Mouse (Mus musculus): ENCODE results near the gene Srpk3. TPM values are rescaled to one million over a fixed set of nuclear protein-coding genes. Genes with fewer than 3 reads are reported as not detected.

Gene Srpk3
- polyA plus RNA-seq, 1 experiment from 2014 or later: 4.8 TPM

- H3K36me3 ChIP-seq: peaks cover 9% of the 10 kb centered on the region
- H3K27ac ChIP-seq (replicated peaks): no peak overlapping the region
- 71% methylated on average over 10 of the region's 10 CpGs for WGBS
- no peaks in the 10 kb centered on the region for H3K9me3 ChIP-seq (replicated peaks)
- 0 out of 2 replicates have a peak, but pooled peaks have one; percentile 8 for ATAC-seq (ENCODE audit: low FRiP score)
- H3K4me2 ChIP-seq: no peak overlapping the region
- 0 out of 2 replicates have a peak, but pooled peaks cover 2% of the 10 kb centered on the region for H3K4me1 ChIP-seq
- H3K4me3 ChIP-seq (replicated peaks): no peak overlapping the region
- no peak overlapping the region for H3K9ac ChIP-seq (replicated peaks)
- H3K27me3 ChIP-seq (replicated peaks): no peaks in the 10 kb centered on the region
These were observed 738 bp downstream of the Srpk3 start for GRCm38 (mm10) chrX:73774802-73775483.

- H3K27ac ChIP-seq (replicated peaks): no peak overlapping the region
- H3K4me1 ChIP-seq: peaks cover 17% of the 10 kb centered on the region
- H3K4me2 ChIP-seq: no peak overlapping the region
- 93% methylated on average over 3 of the region's 3 CpGs for WGBS
- no peak for ATAC-seq (ENCODE audit: low FRiP score)
- H3K27me3 ChIP-seq (replicated peaks): no peaks in the 10 kb centered on the region
- H3K36me3 ChIP-seq: peaks cover 19% of the 10 kb centered on the region
- no peak overlapping the region for H3K9ac ChIP-seq (replicated peaks)
- no peaks in the 10 kb centered on the region for H3K9me3 ChIP-seq (replicated peaks)
- no peak overlapping the region for H3K4me3 ChIP-seq (replicated peaks)
These were observed 8.0 kb downstream of the Srpk3 start for GRCm38 (mm10) chrX:73782227-73782626.

- H3K4me2 ChIP-seq: peak overlapping the region; percentile 67
- H3K9me3 ChIP-seq (replicated peaks): no peaks in the 10 kb centered on the region
- peaks cover 33% of the 10 kb centered on the region for H3K4me1 ChIP-seq
- H3K27ac ChIP-seq (replicated peaks): peak overlapping the region; percentile 92
- H3K9ac ChIP-seq (replicated peaks): peak overlapping the region; percentile 59
- H3K27me3 ChIP-seq (replicated peaks): no peaks in the 10 kb centered on the region
- no peak for ATAC-seq (ENCODE audit: low FRiP score)
- peak overlapping the region; percentile 58 for H3K4me3 ChIP-seq (replicated peaks)
- H3K36me3 ChIP-seq: peaks cover 14% of the 10 kb centered on the region
These were observed 11.5 kb downstream of the Srpk3 start for GRCm38 (mm10) chrX:73785666-73786065.

DNA sequence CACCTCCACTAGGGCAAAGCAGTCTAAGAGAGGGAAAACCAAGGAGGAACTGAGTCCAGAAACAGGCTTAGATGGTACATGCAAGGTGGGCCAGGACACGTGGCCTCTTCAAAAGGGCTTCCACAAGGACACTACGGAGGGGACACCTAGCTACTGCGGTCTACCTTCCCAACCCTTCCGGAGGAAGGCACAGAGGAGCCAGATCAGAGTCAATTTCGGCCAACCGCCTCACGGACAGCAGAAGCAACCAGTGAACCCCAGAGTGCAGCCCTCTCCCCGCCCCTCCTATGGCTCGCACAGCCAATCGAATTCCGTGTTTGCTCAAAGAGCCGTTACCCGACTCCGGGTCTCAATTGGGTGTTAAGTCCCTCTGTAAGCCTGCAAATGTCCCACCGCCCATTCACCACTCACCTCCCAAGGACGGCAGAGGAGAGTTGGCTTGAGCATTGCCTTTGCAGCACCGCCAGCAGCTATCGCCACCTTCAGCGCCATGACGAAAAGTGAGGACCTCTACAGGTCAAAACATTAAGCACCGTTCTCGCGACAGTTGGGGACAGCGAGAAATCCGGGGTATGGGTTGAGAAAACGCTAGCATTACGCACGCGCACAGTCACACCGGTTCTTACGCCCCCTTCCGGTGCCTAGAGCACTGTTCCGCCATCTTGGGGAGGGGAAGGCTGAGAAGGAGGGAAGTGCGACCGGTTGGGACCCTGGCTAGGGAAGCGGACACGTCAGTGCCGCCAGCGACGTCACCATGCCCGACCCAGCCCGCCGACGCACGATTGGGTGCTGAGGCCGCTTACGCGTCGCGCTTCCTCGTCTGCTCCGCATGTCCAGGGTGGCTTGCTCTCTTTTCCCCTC, 12.4 kb downstream of the Srpk3 start, which contains the start of the genes Idh3g and Ssr4:
TSS of gene Idh3g (minus strand) at position 534 of the 861 bp plus-strand sequence.
TSS of gene Ssr4 (plus strand) at position 665 of the 861 bp plus-strand sequence.
- Histone ChIP-seq H3K27ac (replicated peaks) (peak within 1 kb of the TSS; percentile 92), H3K27me3 (replicated peaks) (no peaks in the 10 kb centered on the region), H3K9me3 (replicated peaks) (no peaks in the 10 kb centered on the region), H3K9ac (replicated peaks) (peak within 1 kb of the TSS; percentile 75), H3K4me2 (peak within 1 kb of the TSS; percentile 67), H3K36me3 (peaks cover 15% of the 10 kb centered on the region), H3K4me3 (replicated peaks) (peak within 1 kb of the TSS; percentile 58), H3K4me1 (peaks cover 33% of the 10 kb centered on the region)
- WGBS: 18% methylated on average over 42 of the region's 52 CpGs
- ATAC-seq (ENCODE audit: low FRiP score): peak; percentile 97

DNA sequence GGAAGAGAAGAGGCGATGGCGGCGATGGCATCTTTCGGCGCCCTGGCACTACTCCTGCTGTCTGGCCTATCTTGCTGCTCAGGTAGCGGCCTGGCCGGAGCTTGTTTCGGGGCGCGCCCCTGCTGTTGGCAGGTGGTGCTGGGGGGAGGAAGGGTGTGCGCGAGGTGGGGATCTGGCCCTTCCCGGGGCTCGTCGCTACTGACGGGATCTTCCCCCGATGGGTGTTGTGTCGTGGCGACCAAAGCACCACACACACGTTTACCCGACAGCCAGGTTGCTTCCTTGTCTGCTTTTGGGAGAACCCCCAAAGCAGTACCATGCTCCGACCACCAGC, 13.0 kb downstream of the Srpk3 start:
- Histone ChIP-seq H3K36me3 (peaks cover 15% of the 10 kb centered on the region), H3K4me2 (peak overlapping the region; percentile 60), H3K9ac (replicated peaks) (peak overlapping the region; percentile 75), H3K4me3 (replicated peaks) (peak overlapping the region; percentile 58), H3K4me1 (peaks cover 33% of the 10 kb centered on the region), H3K27me3 (replicated peaks) (no peaks in the 10 kb centered on the region), H3K9me3 (replicated peaks) (no peaks in the 10 kb centered on the region), H3K27ac (replicated peaks) (peak overlapping the region; percentile 92)
- 22% methylated on average over 18 of the region's 22 CpGs for WGBS
- ATAC-seq (ENCODE audit: low FRiP score): peak; percentile 29

DNA sequence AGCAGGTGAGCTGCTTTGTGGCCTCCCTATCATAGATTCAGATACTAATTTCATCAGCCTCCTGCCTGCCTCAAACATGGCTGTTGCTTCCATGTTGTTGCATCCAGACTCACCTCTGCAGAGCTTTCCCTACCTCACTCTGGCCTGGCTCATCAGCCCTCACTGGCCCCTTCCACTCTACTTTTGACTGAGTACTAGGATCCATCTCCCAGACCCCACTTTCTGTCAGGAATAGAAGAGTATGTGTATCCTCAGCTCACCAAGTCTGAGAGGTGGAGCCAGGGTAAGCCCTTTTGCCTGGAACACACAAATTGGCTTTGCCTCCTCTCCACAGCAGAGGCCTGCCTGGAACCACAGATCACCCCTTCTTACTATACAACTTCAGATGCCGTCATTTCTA, 14.3 kb downstream of the Srpk3 start:
- peaks cover 15% of the 10 kb centered on the region for H3K36me3 ChIP-seq
- peaks cover 33% of the 10 kb centered on the region for H3K4me1 ChIP-seq
- WGBS: 96% methylated on average over 1 of the region's 1 CpGs
- no peaks in the 10 kb centered on the region for H3K27me3 ChIP-seq (replicated peaks)
- H3K27ac ChIP-seq (replicated peaks): no peak overlapping the region
- 0 out of 2 replicates have a peak overlapping the region, but pooled peaks have one; percentile 75 for H3K9ac ChIP-seq (replicated peaks)
- no peak overlapping the region for H3K4me3 ChIP-seq (replicated peaks)
- peak overlapping the region; percentile 60 for H3K4me2 ChIP-seq
- H3K9me3 ChIP-seq (replicated peaks): no peaks in the 10 kb centered on the region
- ATAC-seq (ENCODE audit: low FRiP score): no peak

DNA sequence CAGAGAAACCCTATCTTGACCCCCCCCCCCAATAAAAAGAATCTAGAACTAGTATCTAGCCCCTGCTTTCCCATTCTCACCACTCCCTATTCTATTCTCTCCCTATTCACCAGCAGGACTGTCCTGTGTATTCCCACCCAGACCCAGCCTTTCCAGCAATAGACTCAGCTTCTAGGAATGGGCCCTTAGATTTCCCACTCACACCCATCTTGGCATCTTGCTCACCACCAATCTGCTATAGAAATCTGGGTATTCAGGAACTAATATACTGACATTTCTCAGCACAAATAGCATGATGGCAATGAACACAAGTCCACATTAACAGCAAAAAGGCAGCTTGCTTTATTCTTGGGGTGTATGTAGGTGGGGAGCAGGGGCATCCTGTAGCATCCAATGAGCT, 18.8 kb downstream of the Srpk3 start:
- Histone ChIP-seq H3K36me3 (peaks cover 21% of the 10 kb centered on the region), H3K9me3 (replicated peaks) (no peaks in the 10 kb centered on the region), H3K27me3 (replicated peaks) (no peaks in the 10 kb centered on the region), H3K27ac (replicated peaks) (no peak overlapping the region), H3K4me1 (peaks cover 11% of the 10 kb centered on the region), H3K4me3 (replicated peaks) (no peak overlapping the region), H3K4me2 (no peak overlapping the region), H3K9ac (replicated peaks) (no peak overlapping the region)
- ATAC-seq (ENCODE audit: low FRiP score): no peak

DNA sequence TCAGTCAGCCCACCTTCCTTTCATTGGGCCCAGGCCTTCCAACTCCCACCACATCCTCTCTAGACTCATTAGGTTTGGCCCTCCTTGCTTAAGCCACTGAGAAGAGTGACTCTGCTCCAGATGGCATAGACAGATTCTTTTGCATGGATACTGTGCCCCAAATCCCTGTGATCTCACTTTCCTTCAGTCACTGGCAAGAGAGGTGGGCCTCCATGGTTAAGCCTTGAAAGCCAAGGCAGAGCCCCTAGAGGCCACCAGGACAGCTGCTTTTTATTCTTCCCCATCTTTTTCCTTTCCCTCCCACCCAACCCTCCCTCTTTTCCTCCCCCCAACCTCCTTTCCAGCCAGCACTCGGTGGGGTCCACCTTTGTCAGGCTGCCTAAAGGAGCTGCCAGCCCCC, 19.3 kb downstream of the Srpk3 start:
- Histone ChIP-seq H3K27me3 (replicated peaks) (no peaks in the 10 kb centered on the region), H3K4me2 (no peak overlapping the region), H3K36me3 (peaks cover 21% of the 10 kb centered on the region), H3K27ac (replicated peaks) (no peak overlapping the region), H3K4me1 (peaks cover 6% of the 10 kb centered on the region), H3K9me3 (replicated peaks) (no peaks in the 10 kb centered on the region), H3K9ac (replicated peaks) (no peak overlapping the region), H3K4me3 (replicated peaks) (no peak overlapping the region)
- 38% methylated on average over 1 of the region's 1 CpGs for WGBS
- no peak for ATAC-seq (ENCODE audit: low FRiP score)

GRCm38 (mm10) chrX:73797511-73797910, 23.3 kb downstream of the Srpk3 start:
- Histone ChIP-seq H3K4me3 (replicated peaks) (no peak overlapping the region), H3K9ac (replicated peaks) (no peak overlapping the region), H3K27me3 (replicated peaks) (no peaks in the 10 kb centered on the region), H3K9me3 (replicated peaks) (no peaks in the 10 kb centered on the region), H3K4me2 (no peak overlapping the region), H3K36me3 (peaks cover 7% of the 10 kb centered on the region), H3K4me1 (no peaks in the 10 kb centered on the region), H3K27ac (replicated peaks) (no peak overlapping the region)
- WGBS: 93% methylated on average over 2 of the region's 2 CpGs
- ATAC-seq (ENCODE audit: low FRiP score): no peak

DNA sequence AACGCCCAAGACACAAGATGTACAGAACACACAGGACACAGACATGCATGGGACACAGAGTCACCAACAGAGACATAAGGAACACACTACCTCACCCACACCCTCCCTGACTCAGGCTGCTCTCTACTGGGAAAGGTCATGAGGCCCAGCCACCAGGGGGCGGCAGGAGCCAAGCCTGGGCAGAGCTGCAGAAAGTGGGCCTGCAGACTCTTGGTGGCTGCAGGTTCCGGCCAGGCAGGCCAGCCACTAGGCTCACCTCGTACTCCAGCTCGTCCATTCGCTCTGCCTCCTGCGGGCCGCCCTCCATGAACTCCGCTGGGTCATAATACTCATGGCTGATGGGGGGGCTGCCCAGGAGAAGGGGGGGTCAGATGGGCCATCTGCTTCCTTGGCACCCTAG, 24.3 kb downstream of the Srpk3 start:
- Histone ChIP-seq H3K4me1 (no peaks in the 10 kb centered on the region), H3K4me3 (replicated peaks) (no peak overlapping the region), H3K27ac (replicated peaks) (no peak overlapping the region), H3K4me2 (no peak overlapping the region), H3K9me3 (replicated peaks) (no peaks in the 10 kb centered on the region), H3K9ac (replicated peaks) (no peak overlapping the region), H3K27me3 (replicated peaks) (no peaks in the 10 kb centered on the region), H3K36me3 (peaks cover 7% of the 10 kb centered on the region)
- peak; percentile 56; the same call in 1 of the 2 replicates for ATAC-seq (ENCODE audit: low FRiP score)
- 43% methylated on average over 9 of the region's 9 CpGs for WGBS

- H3K4me3 ChIP-seq (replicated peaks): no peak overlapping the region
- H3K9me3 ChIP-seq (replicated peaks): no peaks in the 10 kb centered on the region
- H3K9ac ChIP-seq (replicated peaks): no peak overlapping the region
- ATAC-seq (ENCODE audit: low FRiP score): no peak
- 48% methylated on average over 1 of the region's 1 CpGs for WGBS
- H3K27me3 ChIP-seq (replicated peaks): no peaks in the 10 kb centered on the region
- peaks cover 7% of the 10 kb centered on the region; the same call in 1 of the 2 replicates for H3K4me1 ChIP-seq
- H3K27ac ChIP-seq (replicated peaks): no peak overlapping the region
- no peaks in the 10 kb centered on the region for H3K36me3 ChIP-seq
- H3K4me2 ChIP-seq: no peak overlapping the region
These were observed 31.6 kb downstream of the Srpk3 start for GRCm38 (mm10) chrX:73805814-73806213.

GRCm38 (mm10) chrX:73815072-73815471, 40.9 kb downstream of the Srpk3 start:
- Histone ChIP-seq H3K36me3 (no peaks in the 10 kb centered on the region), H3K27me3 (replicated peaks) (no peaks in the 10 kb centered on the region), H3K27ac (replicated peaks) (peak overlapping the region; percentile 71), H3K4me1 (no peaks in the 10 kb centered on the region), H3K9ac (replicated peaks) (0 out of 2 replicates have a peak overlapping the region, but pooled peaks have one; percentile 30), H3K4me2 (peak overlapping the region; percentile 53), H3K4me3 (replicated peaks) (peak overlapping the region; percentile 24), H3K9me3 (replicated peaks) (no peaks in the 10 kb centered on the region)
- peak; percentile 87 for ATAC-seq (ENCODE audit: low FRiP score)
- WGBS: 14% methylated on average over 14 of the region's 14 CpGs
